Mouse (Mus musculus) kidney, embryonic 14.5 days (tissue): ENCODE data around the gene Pheta2. TPM values are rescaled to one million over a fixed set of nuclear protein-coding genes. Genes with fewer than 3 reads are reported as not detected.
A peak's percentile ranks its signal among the peaks of the same experiment; 100 is the strongest.

Experiments
- ATAC-seq: fragments of 200-750 bp; cut with Nextera tagmentation; 2 replicates; pipeline ENCODE4 v1.8.0; 2017; ENCODE audit warnings: moderate number of reproducible peaks, mild to moderate bottlenecking, moderate TSS enrichment, moderate library complexity; ENCODE audit not compliant: low FRiP score, low TSS enrichment
- H3K27ac ChIP-seq: fragments of 300-500 bp; sonication (generic); 2 replicates; pipeline ENCODE4 v1.5.1; 2014; ENCODE audit warnings: low read depth, mild to moderate bottlenecking, low read length, moderate library complexity, mixed read lengths
- H3K27me3 ChIP-seq: fragments of 300-500 bp; sonication (generic); 2 replicates; pipeline ENCODE4 v1.6.1; 2014; ENCODE audit warnings: mild to moderate bottlenecking, low read length; ENCODE audit not compliant: control insufficient read depth, insufficient read depth
- H3K36me3 ChIP-seq: fragments of 300-500 bp; sonication (generic); 2 replicates; pipeline ENCODE4 v1.6.1; 2014; ENCODE audit warnings: low read length, mixed read lengths; ENCODE audit not compliant: control insufficient read depth, insufficient read depth
- H3K4me1 ChIP-seq: fragments of 300-500 bp; sonication (generic); 2 replicates; pipeline ENCODE4 v1.6.1; 2014; ENCODE audit warnings: low read length, mixed read lengths; ENCODE audit not compliant: control insufficient read depth, insufficient read depth
- H3K4me2 ChIP-seq: fragments of 300-500 bp; sonication (generic); replicated peaks from 2 replicates; pipeline ENCODE4 v1.6.1; 2014; ENCODE audit warnings: low read depth, mild to moderate bottlenecking, low read length
- H3K4me3 ChIP-seq: fragments of 300-500 bp; sonication (generic); 2 replicates; pipeline ENCODE4 v1.5.1; 2014; ENCODE audit warnings: mild to moderate bottlenecking, low read length
- H3K9ac ChIP-seq: fragments of 300-500 bp; sonication (generic); 2 replicates; pipeline ENCODE4 v1.6.1; 2014; ENCODE audit warnings: low read depth, mild to moderate bottlenecking, low read length, moderate library complexity
- H3K9me3 ChIP-seq: fragments of 300-500 bp; sonication (generic); 2 replicates; pipeline ENCODE4 v1.6.1; 2016; ENCODE audit warnings: low read length; ENCODE audit not compliant: control insufficient read depth
- WGBS: fragments of 180-500 bp; shearing (Covaris S2); extraction: QIAGEN DNeasy Blood & Tissue Kit; methylation state at CpG from one replicate; pipeline ENCODE4 v1.1.7; 2014; 5-methylcytosine and 5-hydroxymethylcytosine counted together
- polyA plus RNA-seq: library from polyadenylated mRNA; unstranded; fragments of >200 nt; fragmentation: Nextera tagmentation; extraction: Ambion mirVana; gene quantifications from 2 replicates; pipeline ENCODE4 v1.2.1, GENCODE M21; 2014

Gene Pheta2
- polyA plus RNA-seq, 1 experiment from 2014 or later: 8.9 TPM

GRCm38 (mm10) chr15:82317839-82318238 lies 20.9 kb upstream of the Pheta2 start:
- H3K4me2 ChIP-seq: no peak overlapping the region
- no peak overlapping the region for H3K9ac ChIP-seq
- no peaks in the 10 kb centered on the region for H3K9me3 ChIP-seq
- H3K36me3 ChIP-seq: no peaks in the 10 kb centered on the region
- H3K4me3 ChIP-seq: no peak overlapping the region
- 87% methylated on average over 6 of the region's 6 CpGs for WGBS
- peaks cover 4% of the 10 kb centered on the region; the same call in 1 of the 2 replicates for H3K4me1 ChIP-seq
- ATAC-seq: no peak
- no peak overlapping the region for H3K27ac ChIP-seq
- H3K27me3 ChIP-seq: no peaks in the 10 kb centered on the region

GRCm38 (mm10) chr15:82319613-82320012 lies 19.1 kb upstream of the Pheta2 start:
- Histone ChIP-seq H3K36me3 (no peaks in the 10 kb centered on the region), H3K4me3 (no peak overlapping the region), H3K27ac (no peak overlapping the region), H3K9me3 (no peaks in the 10 kb centered on the region), H3K9ac (no peak overlapping the region), H3K4me2 (no peak overlapping the region), H3K4me1 (peaks cover 8% of the 10 kb centered on the region; the same call in 1 of the 2 replicates), H3K27me3 (no peaks in the 10 kb centered on the region)
- ATAC-seq: no peak
- 52% methylated on average over 1 of the region's 1 CpGs for WGBS

- WGBS: 74% methylated on average over 8 of the region's 8 CpGs
Measured at GRCm38 (mm10) chr15:82322195-82322594, 16.5 kb upstream of the Pheta2 start.

GRCm38 (mm10) chr15:82325382-82325781 lies 13.4 kb upstream of the Pheta2 start:
- no peak overlapping the region for H3K4me3 ChIP-seq
- peaks cover 8% of the 10 kb centered on the region; the same call in 1 of the 2 replicates for H3K36me3 ChIP-seq
- WGBS: 68% methylated on average over 2 of the region's 2 CpGs
- H3K4me1 ChIP-seq: peaks cover 5% of the 10 kb centered on the region; the same call in 1 of the 2 replicates
- H3K9me3 ChIP-seq: no peaks in the 10 kb centered on the region
- H3K27ac ChIP-seq: no peak overlapping the region
- ATAC-seq: no peak
- no peak overlapping the region for H3K4me2 ChIP-seq
- H3K27me3 ChIP-seq: no peaks in the 10 kb centered on the region
- H3K9ac ChIP-seq: no peak overlapping the region

More at GRCm38 (mm10) chr15:82322195-82322594, 16.5 kb upstream of the Pheta2 start:
- no peak overlapping the region for H3K27ac ChIP-seq
- H3K9ac ChIP-seq: no peak overlapping the region
- no peak overlapping the region for H3K4me3 ChIP-seq
- no peak for ATAC-seq
- no peak overlapping the region for H3K4me2 ChIP-seq
- peaks cover 5% of the 10 kb centered on the region; the same call in 1 of the 2 replicates for H3K4me1 ChIP-seq
- H3K27me3 ChIP-seq: no peaks in the 10 kb centered on the region
- no peaks in the 10 kb centered on the region for H3K36me3 ChIP-seq
- H3K9me3 ChIP-seq: no peaks in the 10 kb centered on the region

GRCm38 (mm10) chr15:82335194-82335593 lies 3.5 kb upstream of the Pheta2 start:
- Histone ChIP-seq H3K4me2 (no peak overlapping the region), H3K4me1 (peaks cover 11% of the 10 kb centered on the region), H3K27ac (no peak overlapping the region), H3K9ac (no peak overlapping the region), H3K27me3 (no peaks in the 10 kb centered on the region), H3K9me3 (no peaks in the 10 kb centered on the region), H3K4me3 (no peak overlapping the region), H3K36me3 (peaks cover 31% of the 10 kb centered on the region)
- 100% methylated on average over 4 of the region's 4 CpGs for WGBS
- no peak for ATAC-seq

- Histone ChIP-seq H3K4me3 (no peak overlapping the region), H3K27ac (no peak overlapping the region)
- 91% methylated on average over 12 of the region's 12 CpGs for WGBS
Measured at GRCm38 (mm10) chr15:82336629-82337028, 2.1 kb upstream of the Pheta2 start.

GRCm38 (mm10) chr15:82337875-82338274 lies 867 bp upstream of the Pheta2 start:
- peak overlapping the region; percentile 65 for H3K9ac ChIP-seq
- no peaks in the 10 kb centered on the region for H3K27me3 ChIP-seq
- WGBS: 24% methylated on average over 4 of the region's 4 CpGs
- peak overlapping the region; percentile 53 for H3K4me3 ChIP-seq
- no peaks in the 10 kb centered on the region for H3K9me3 ChIP-seq
- H3K27ac ChIP-seq: 0 out of 2 replicates have a peak overlapping the region, but pooled peaks have one; percentile 30
- H3K4me1 ChIP-seq: peaks cover 16% of the 10 kb centered on the region
- H3K36me3 ChIP-seq: peaks cover 27% of the 10 kb centered on the region
- H3K4me2 ChIP-seq: peak overlapping the region; percentile 72
- no peak for ATAC-seq

More at GRCm38 (mm10) chr15:82336629-82337028, 2.1 kb upstream of the Pheta2 start:
- Histone ChIP-seq H3K4me1 (peaks cover 11% of the 10 kb centered on the region), H3K27me3 (no peaks in the 10 kb centered on the region), H3K4me2 (no peak overlapping the region), H3K36me3 (peaks cover 27% of the 10 kb centered on the region), H3K9me3 (no peaks in the 10 kb centered on the region), H3K9ac (no peak overlapping the region)
- ATAC-seq: no peak

GRCm38 (mm10) chr15:82339150-82339549 lies 408 bp downstream of the Pheta2 start:
- H3K27ac ChIP-seq: no peak overlapping the region

GRCm38 (mm10) chr15:82339634-82340254 lies 1.0 kb downstream of the Pheta2 start:
- Histone ChIP-seq H3K9me3 (no peaks in the 10 kb centered on the region), H3K4me1 (peaks cover 16% of the 10 kb centered on the region), H3K9ac (no peak overlapping the region), H3K27me3 (no peaks in the 10 kb centered on the region), H3K36me3 (peaks cover 19% of the 10 kb centered on the region), H3K4me2 (no peak overlapping the region), H3K4me3 (no peak overlapping the region), H3K27ac (no peak overlapping the region)
- no peak for ATAC-seq
- 72% methylated on average over 8 of the region's 8 CpGs for WGBS

More at GRCm38 (mm10) chr15:82339150-82339549, 408 bp downstream of the Pheta2 start:
- peak overlapping the region; percentile 72 for H3K4me2 ChIP-seq
- 62% methylated on average over 10 of the region's 10 CpGs for WGBS
- no peak for ATAC-seq
- H3K4me3 ChIP-seq: peak overlapping the region; percentile 53
- no peaks in the 10 kb centered on the region for H3K27me3 ChIP-seq
- peaks cover 25% of the 10 kb centered on the region for H3K36me3 ChIP-seq
- no peaks in the 10 kb centered on the region for H3K9me3 ChIP-seq
- peak overlapping the region; percentile 65; the same call in 1 of the 2 replicates for H3K9ac ChIP-seq
- H3K4me1 ChIP-seq: peaks cover 16% of the 10 kb centered on the region
